Mouse (Mus musculus): Measurements from ENCODE around the gene Adam12. TPM values are rescaled to one million over a fixed set of nuclear protein-coding genes. Genes with fewer than 3 reads are reported as not detected.

Adam12 gene
- total RNA-seq, 1 experiment, result 3.9 TPM

DNA sequence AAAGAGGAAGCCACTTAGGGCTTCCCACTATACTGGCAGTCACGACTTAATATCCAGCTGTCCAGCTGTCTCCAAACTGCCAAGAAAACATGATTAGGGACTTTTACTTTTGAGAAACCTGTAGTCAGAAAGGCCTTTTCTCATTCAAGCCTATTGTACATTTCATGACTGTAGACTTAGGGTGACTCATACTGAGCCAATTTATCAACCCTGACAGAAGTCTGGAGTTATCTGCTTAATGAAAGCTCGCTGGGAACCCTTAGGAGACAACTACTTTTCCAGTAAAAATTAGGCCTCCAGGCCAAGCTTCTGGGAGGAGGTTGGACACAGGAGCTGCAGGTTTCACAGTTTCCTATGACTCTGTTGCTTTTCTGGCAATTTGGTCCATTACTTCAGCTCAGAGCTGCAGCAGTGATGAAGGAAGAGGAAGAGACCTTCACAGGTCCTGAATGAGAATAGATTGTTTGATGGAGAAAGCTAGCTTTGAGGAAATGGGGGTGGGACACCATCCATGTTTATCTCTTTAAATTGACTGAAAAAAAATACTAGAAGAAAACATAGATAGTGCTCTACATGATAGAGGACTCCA lies 285.1 kb downstream of the Adam12 start:
- H3K4me3 ChIP-seq (ENCODE audit: insufficient read depth in 1 of 2, low read depth in 1 of 2, low read length in 2 of 2, poor library complexity in 1 of 2, severe bottlenecking in 1 of 2), result no peak overlapping the region
- in situ Hi-C loops (cut with MboI; ENCODE audit: low sequenced_read_pairs in 2 of 2, unreplicated experiment in 2 of 2), result no loop called here
- peak; percentile 16 for DNase-seq (ENCODE audit: low read depth, low spot score)
- TF ChIP-seq HCFC1 (IDR thresholded peaks at IDR 0.05; ENCODE audit: borderline replicate concordance, insufficient read depth, low read length) (no peak), CHD2 (IDR thresholded peaks at IDR 0.05; ENCODE audit: low read depth, low read length) (no peak), ZC3H11A (IDR thresholded peaks at IDR 0.05; ENCODE audit: borderline replicate concordance, low read depth, low read length) (no peak), ZNF384 (IDR thresholded peaks at IDR 0.05; ENCODE audit: low read depth, low read length) (no peak), MAFK (IDR thresholded peaks at IDR 0.05; ENCODE audit: insufficient read depth, low read depth, low read length) (no peak)
- no peak overlapping the region for H3K9ac ChIP-seq (ENCODE audit: insufficient read depth, low read depth, low read length, poor library complexity, severe bottlenecking)
- H3K4me1 ChIP-seq (ENCODE audit: control insufficient read depth in 2 of 2, insufficient read depth in 2 of 2, low read length in 2 of 2, poor library complexity in 1 of 2), result peaks cover 4 to 6% of the 10 kb centered on the region in 2 experiments
- H3K27ac ChIP-seq (ENCODE audit: insufficient read depth, low read depth, low read length, poor library complexity, severe bottlenecking), result peak overlapping the region; percentile 31; the same call in 1 of the 2 replicates
- no peaks in the 10 kb centered on the region for H3K9me3 ChIP-seq (ENCODE audit: control insufficient read depth, insufficient read depth, low read depth, low read length)
- H3K36me3 ChIP-seq (ENCODE audit: control insufficient read depth, insufficient read depth, low read length, poor library complexity, severe bottlenecking), result no peaks in the 10 kb centered on the region; the same call in 1 of the 2 replicates

GRCm38 (mm10) chr7:133946113-133946512 lies 285.8 kb downstream of the Adam12 start:
- Histone ChIP-seq H3K4me1 (ENCODE audit: control insufficient read depth in 2 of 2, insufficient read depth in 2 of 2, low read length in 2 of 2, poor library complexity in 1 of 2) (peaks cover 4 to 6% of the 10 kb centered on the region in 2 experiments), H3K27ac (ENCODE audit: insufficient read depth, low read depth, low read length, poor library complexity, severe bottlenecking) (no peak overlapping the region), H3K4me3 (ENCODE audit: insufficient read depth in 1 of 2, low read depth in 1 of 2, low read length in 2 of 2, poor library complexity in 1 of 2, severe bottlenecking in 1 of 2) (no peak overlapping the region), H3K9me3 (ENCODE audit: control insufficient read depth, insufficient read depth, low read depth, low read length) (no peaks in the 10 kb centered on the region), H3K9ac (ENCODE audit: insufficient read depth, low read depth, low read length, poor library complexity, severe bottlenecking) (no peak overlapping the region), H3K36me3 (ENCODE audit: control insufficient read depth, insufficient read depth, low read length, poor library complexity, severe bottlenecking) (no peaks in the 10 kb centered on the region; the same call in 1 of the 2 replicates)
- TF ChIP-seq ZC3H11A (IDR thresholded peaks at IDR 0.05; ENCODE audit: borderline replicate concordance, low read depth, low read length) (no peak), MAFK (IDR thresholded peaks at IDR 0.05; ENCODE audit: insufficient read depth, low read depth, low read length) (no peak)
- in situ Hi-C loops (cut with MboI; ENCODE audit: low sequenced_read_pairs in 2 of 2, unreplicated experiment in 2 of 2), result no loop called here
- DNase-seq (ENCODE audit: low read depth, low spot score), result no peak

DNA sequence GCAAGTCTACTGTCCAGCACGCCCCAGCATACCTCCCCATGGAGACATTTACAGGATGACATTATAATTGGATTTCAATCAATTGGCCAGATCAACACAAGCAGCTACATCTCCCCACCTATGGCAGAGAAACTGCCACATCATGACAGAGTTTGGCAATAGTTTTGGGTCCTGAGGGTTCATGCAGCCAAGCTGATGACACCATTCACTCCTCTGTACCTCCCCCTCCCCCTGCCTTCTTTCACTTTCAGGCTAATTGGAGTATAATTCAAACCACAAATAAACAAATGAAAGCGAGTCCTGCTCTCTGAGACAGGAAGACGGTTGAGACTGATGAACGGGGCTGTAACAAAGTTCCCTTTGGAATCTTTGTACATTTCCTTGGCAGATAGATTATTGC lies 291.5 kb downstream of the Adam12 start:
- Histone ChIP-seq H3K9ac (ENCODE audit: insufficient read depth, low read depth, low read length, poor library complexity, severe bottlenecking) (no peak overlapping the region), H3K27ac (ENCODE audit: insufficient read depth, low read depth, low read length, poor library complexity, severe bottlenecking) (no peak overlapping the region), H3K9me3 (ENCODE audit: control insufficient read depth, insufficient read depth, low read depth, low read length) (no peaks in the 10 kb centered on the region), H3K36me3 (ENCODE audit: control insufficient read depth, insufficient read depth, low read length, poor library complexity, severe bottlenecking) (no peaks in the 10 kb centered on the region), H3K4me3 (ENCODE audit: insufficient read depth in 1 of 2, low read depth in 1 of 2, low read length in 2 of 2, poor library complexity in 1 of 2, severe bottlenecking in 1 of 2) (no peak overlapping the region), H3K4me1 (ENCODE audit: control insufficient read depth in 2 of 2, insufficient read depth in 2 of 2, low read length in 2 of 2, poor library complexity in 1 of 2) (no peaks in the 10 kb centered on the region)
- DNase-seq (ENCODE audit: low read depth, low spot score), result no peak
- no peak for TF ChIP-seq CHD2 (IDR thresholded peaks at IDR 0.05; ENCODE audit: low read depth, low read length)
- no peak for TF ChIP-seq HCFC1 (IDR thresholded peaks at IDR 0.05; ENCODE audit: borderline replicate concordance, insufficient read depth, low read length)
- TF ChIP-seq ZC3H11A (IDR thresholded peaks at IDR 0.05; ENCODE audit: borderline replicate concordance, low read depth, low read length), result no peak
- TF ChIP-seq MAFK (IDR thresholded peaks at IDR 0.05; ENCODE audit: insufficient read depth, low read depth, low read length), result no peak
- TF ChIP-seq ZNF384 (IDR thresholded peaks at IDR 0.05; ENCODE audit: low read depth, low read length), result no peak
- in situ Hi-C loops (cut with MboI; ENCODE audit: low sequenced_read_pairs in 2 of 2, unreplicated experiment in 2 of 2), result no loop called here

GRCm38 (mm10) chr7:133937473-133937872 lies 294.5 kb downstream of the Adam12 start:
- TF ChIP-seq CHD2 (IDR thresholded peaks at IDR 0.05; ENCODE audit: low read depth, low read length), result no peak
- Histone ChIP-seq H3K4me1 (ENCODE audit: control insufficient read depth in 2 of 2, insufficient read depth in 2 of 2, low read length in 2 of 2, poor library complexity in 1 of 2) (no peaks in the 10 kb centered on the region), H3K9me3 (ENCODE audit: control insufficient read depth, insufficient read depth, low read depth, low read length) (no peaks in the 10 kb centered on the region), H3K9ac (ENCODE audit: insufficient read depth, low read depth, low read length, poor library complexity, severe bottlenecking) (no peak overlapping the region), H3K36me3 (ENCODE audit: control insufficient read depth, insufficient read depth, low read length, poor library complexity, severe bottlenecking) (no peaks in the 10 kb centered on the region), H3K4me3 (ENCODE audit: insufficient read depth in 1 of 2, low read depth in 1 of 2, low read length in 2 of 2, poor library complexity in 1 of 2, severe bottlenecking in 1 of 2) (no peak overlapping the region), H3K27ac (ENCODE audit: insufficient read depth, low read depth, low read length, poor library complexity, severe bottlenecking) (no peak overlapping the region)
- in situ Hi-C loops (cut with MboI; ENCODE audit: low sequenced_read_pairs in 2 of 2, unreplicated experiment in 2 of 2), result no loop called here
- no peak for DNase-seq (ENCODE audit: low read depth, low spot score)

DNA sequence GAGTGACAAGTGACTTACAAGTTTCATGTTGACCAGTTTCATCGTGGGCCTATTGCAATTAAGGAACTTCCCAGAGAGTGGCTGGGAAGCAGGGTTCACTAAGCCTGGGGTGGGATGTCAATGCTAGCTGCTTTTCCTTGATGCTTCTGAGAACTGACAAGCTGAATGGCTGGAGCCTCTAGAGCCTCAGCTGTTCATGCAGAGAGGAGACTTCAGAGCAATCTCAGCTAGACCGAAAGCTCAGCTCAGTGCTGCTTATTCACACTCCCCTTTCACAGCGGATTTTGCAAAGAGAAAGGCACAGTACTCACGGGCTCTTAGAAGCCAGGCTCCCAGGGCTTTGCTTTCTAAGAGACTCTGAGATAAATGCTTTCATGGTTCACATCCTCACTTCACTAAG lies 295.6 kb downstream of the Adam12 start:
- in situ Hi-C loops (cut with MboI; ENCODE audit: low sequenced_read_pairs in 2 of 2, unreplicated experiment in 2 of 2), result no loop called here
- no peaks in the 10 kb centered on the region for H3K36me3 ChIP-seq (ENCODE audit: control insufficient read depth, insufficient read depth, low read length, poor library complexity, severe bottlenecking)
- no peak for TF ChIP-seq ZNF384 (IDR thresholded peaks at IDR 0.05; ENCODE audit: low read depth, low read length)
- TF ChIP-seq HCFC1 (IDR thresholded peaks at IDR 0.05; ENCODE audit: borderline replicate concordance, insufficient read depth, low read length), result no peak
- no peak for TF ChIP-seq MAFK (IDR thresholded peaks at IDR 0.05; ENCODE audit: insufficient read depth, low read depth, low read length)
- TF ChIP-seq ZC3H11A (IDR thresholded peaks at IDR 0.05; ENCODE audit: borderline replicate concordance, low read depth, low read length), result no peak
- no peak for TF ChIP-seq CHD2 (IDR thresholded peaks at IDR 0.05; ENCODE audit: low read depth, low read length)
- H3K4me3 ChIP-seq (ENCODE audit: insufficient read depth in 1 of 2, low read depth in 1 of 2, low read length in 2 of 2, poor library complexity in 1 of 2, severe bottlenecking in 1 of 2), result no peak overlapping the region
- no peaks in the 10 kb centered on the region for H3K9me3 ChIP-seq (ENCODE audit: control insufficient read depth, insufficient read depth, low read depth, low read length)
- no peaks in the 10 kb centered on the region for H3K4me1 ChIP-seq (ENCODE audit: control insufficient read depth in 2 of 2, insufficient read depth in 2 of 2, low read length in 2 of 2, poor library complexity in 1 of 2)
- H3K9ac ChIP-seq (ENCODE audit: insufficient read depth, low read depth, low read length, poor library complexity, severe bottlenecking), result no peak overlapping the region
- DNase-seq (ENCODE audit: low read depth, low spot score), result no peak
- H3K27ac ChIP-seq (ENCODE audit: insufficient read depth, low read depth, low read length, poor library complexity, severe bottlenecking), result no peak overlapping the region

Measured in ES-E14 (cell line).